Comparison of ENCODE assay signal across 8 mouse cellular contexts in genomic region chr12:83686575-83687350, GRCm38 (mm10). TPM values are rescaled to one million over a fixed set of nuclear protein-coding genes. Genes with fewer than 3 reads are reported as not detected.
DNase-seq lines count a peak whose midpoint lies in the region; ATAC-seq and TF ChIP-seq lines count a peak whose summit lies in the region.

No protein-coding gene starts in this region.

- H3K4me3 ChIP-seq in heart, embryonic 11.5 days (ENCODE audit: low read depth, low read length): no peak overlapping the region
- H3K4me3 ChIP-seq in embryonic facial prominence, embryonic 13.5 days: no peak overlapping the region
- H3K4me3 ChIP-seq in kidney, postnatal 0 days (replicated peaks; ENCODE audit: low read depth, low read length): no peak overlapping the region
- H3K4me3 ChIP-seq in thymus, adult 2 months (ENCODE audit: control insufficient read depth, insufficient read depth, low read length): no peak overlapping the region

- peaks cover 2% of the 10 kb centered on the region; the same call in 1 of the 2 replicates for H3K36me3 ChIP-seq in heart, embryonic 11.5 days (ENCODE audit: control insufficient read depth, insufficient read depth, low read length)
- H3K36me3 ChIP-seq in embryonic facial prominence, embryonic 13.5 days: peaks cover 10% of the 10 kb centered on the region
- H3K36me3 ChIP-seq in kidney, postnatal 0 days (ENCODE audit: insufficient read depth, low read length): peaks cover 10% of the 10 kb centered on the region; the same call in 1 of the 2 replicates
- peaks cover 6% of the 10 kb centered on the region for H3K36me3 ChIP-seq in thymus, adult 2 months (ENCODE audit: control insufficient read depth, insufficient read depth, low read length)

- H3K9me3 ChIP-seq in heart, embryonic 11.5 days (replicated peaks; ENCODE audit: control insufficient read depth, low read length): no peaks in the 10 kb centered on the region
- H3K9me3 ChIP-seq in embryonic facial prominence, embryonic 13.5 days: no peaks in the 10 kb centered on the region
- no peaks in the 10 kb centered on the region for H3K9me3 ChIP-seq in kidney, postnatal 0 days (replicated peaks; ENCODE audit: low read length)

- no peak for ATAC-seq in heart, embryonic 11.5 days (replicated peaks; ENCODE audit: insufficient number of reproducible peaks, low FRiP score, low TSS enrichment)
- ATAC-seq in embryonic facial prominence, embryonic 13.5 days (ENCODE audit: insufficient number of reproducible peaks, insufficient read depth, low FRiP score, low TSS enrichment, low read depth): no peak
- 0 out of 2 replicates have a peak, but pooled peaks have one; percentile 38 for ATAC-seq in kidney, postnatal 0 days (replicated peaks; ENCODE audit: low FRiP score, low read depth)

- no peak overlapping the region for H3K4me2 ChIP-seq in heart, embryonic 11.5 days
- H3K4me2 ChIP-seq in embryonic facial prominence, embryonic 13.5 days: no peak overlapping the region
- no peak overlapping the region for H3K4me2 ChIP-seq in kidney, postnatal 0 days (ENCODE audit: low read length)

- H3K4me1 ChIP-seq in heart, embryonic 11.5 days (ENCODE audit: control insufficient read depth, insufficient read depth, low read length): peaks cover 6% of the 10 kb centered on the region; the same call in 1 of the 2 replicates
- peaks cover 20% of the 10 kb centered on the region for H3K4me1 ChIP-seq in embryonic facial prominence, embryonic 13.5 days
- peaks cover 4% of the 10 kb centered on the region; the same call in 1 of the 2 replicates for H3K4me1 ChIP-seq in kidney, postnatal 0 days (replicated peaks; ENCODE audit: insufficient read depth, low read length)
- H3K4me1 ChIP-seq in thymus, adult 2 months (replicated peaks; ENCODE audit: control insufficient read depth, insufficient read depth, low read length): no peaks in the 10 kb centered on the region

- 0 out of 2 replicates have a peak overlapping the region, but pooled peaks have one; percentile 92 for H3K27ac ChIP-seq in heart, embryonic 11.5 days (ENCODE audit: low read depth, low read length)
- peak overlapping the region; percentile 95 for H3K27ac ChIP-seq in embryonic facial prominence, embryonic 13.5 days
- peak overlapping the region; percentile 95 for H3K27ac ChIP-seq in kidney, postnatal 0 days
- no peak overlapping the region for H3K27ac ChIP-seq in thymus, adult 2 months (ENCODE audit: control insufficient read depth, insufficient read depth, low read length)

- no peaks in the 10 kb centered on the region for H3K27me3 ChIP-seq in heart, embryonic 11.5 days (ENCODE audit: control insufficient read depth, insufficient read depth, low read length)
- no peaks in the 10 kb centered on the region for H3K27me3 ChIP-seq in embryonic facial prominence, embryonic 13.5 days
- no peaks in the 10 kb centered on the region for H3K27me3 ChIP-seq in kidney, postnatal 0 days (ENCODE audit: insufficient read depth, low read length)
- H3K27me3 ChIP-seq in thymus, adult 2 months (ENCODE audit: control insufficient read depth, insufficient read depth, low read length): no peaks in the 10 kb centered on the region

- 88% methylated on average over 9 of the region's 9 CpGs for WGBS in heart, embryonic 11.5 days (ENCODE audit: insufficient replicate concordance)
- 91% methylated on average over 9 of the region's 9 CpGs for WGBS in embryonic facial prominence, embryonic 13.5 days
- 81% methylated on average over 9 of the region's 9 CpGs for WGBS in kidney, postnatal 0 days
- 95% methylated on average over 9 of the region's 9 CpGs for whole genome bisulfite sequencing in thymus, adult 2 months

- TF ChIP-seq CTCF in kidney, postnatal 0 days (IDR thresholded peaks at IDR 0.05; ENCODE audit: low read depth): peak; percentile 19; the same call in 1 of the 2 replicates
- TF ChIP-seq CTCF in thymus, adult 2 months (IDR thresholded peaks at IDR 0.05; ENCODE audit: borderline replicate concordance, control insufficient read depth, extremely low read depth, insufficient read depth, low read length, poor library complexity): no peak

- no peak for TF ChIP-seq POLR2A in thymus, adult 2 months (IDR thresholded peaks at IDR 0.05; ENCODE audit: control insufficient read depth, extremely low read depth, insufficient read depth, low read length, poor library complexity)

- no peak overlapping the region for H3K9ac ChIP-seq in heart, embryonic 11.5 days (ENCODE audit: low read depth, low read length)
- H3K9ac ChIP-seq in embryonic facial prominence, embryonic 13.5 days: no peak overlapping the region
- H3K9ac ChIP-seq in kidney, postnatal 0 days (ENCODE audit: low read depth, low read length): no peak overlapping the region

- DNase-seq in heart, adult 18-20 months: no peak
- peak; percentile 23 for DNase-seq in 416B (ENCODE audit: low read depth)
- DNase-seq in kidney, postnatal 0 days (ENCODE audit: low spot score): peak; percentile 38
- no peak for DNase-seq in embryo, embryonic 9.5 days (ENCODE audit: extremely low spot score)
- DNase-seq in right cerebral cortex, postnatal 14 days: no peak
- no peak for DNase-seq in thymus, adult 2 months

RNA-seq across cellular contexts. Expression of gene Psen1, which starts 1.2 kb away (rescaled TPM):
- polyA plus RNA-seq in heart, embryonic 11.5 days (2014; fragmentation: Nextera tagmentation; extraction: Ambion mirVana): 54.9 and 58.6 TPM in 2 replicates
- 10 to 100 TPM; 29.2 to 35.0 TPM for total RNA-seq in heart, adult 18-20 months (2021)
- polyA plus RNA-seq in embryonic facial prominence, embryonic 13.5 days (2015; fragmentation: Nextera tagmentation; extraction: Ambion mirVana): 58.7 and 67.4 TPM in 2 replicates
- 59.5 and 64.3 TPM in 2 replicates for polyA plus RNA-seq in kidney, postnatal 0 days (2015; fragmentation: Nextera tagmentation; extraction: Ambion mirVana)
- polyA plus RNA-seq in thymus, adult 2 months (2012; rRNA removed): 31.3 and 31.5 TPM in 2 replicates

RNA-seq across cellular contexts. Expression of gene Rbm25, which starts 55.7 kb away (rescaled TPM):
- 167 and 184 TPM in 2 replicates for polyA plus RNA-seq in heart, embryonic 11.5 days (2014; fragmentation: Nextera tagmentation; extraction: Ambion mirVana)
- total RNA-seq in heart, adult 18-20 months (2021): 10 to 100 TPM; 39.9 to 47.7 TPM
- polyA plus RNA-seq in embryonic facial prominence, embryonic 13.5 days (2015; fragmentation: Nextera tagmentation; extraction: Ambion mirVana): 315 and 335 TPM in 2 replicates
- polyA plus RNA-seq in kidney, postnatal 0 days (2015; fragmentation: Nextera tagmentation; extraction: Ambion mirVana): 196 and 199 TPM in 2 replicates
- 45.1 and 49.2 TPM in 2 replicates for polyA plus RNA-seq in thymus, adult 2 months (2012; rRNA removed)

Comparison
In these comparisons a context has a peak if more than half of its experiments do, and no peak if none do; other contexts are left out.
1. DNase-seq: peak in 416B (single experiment) and kidney, postnatal 0 days (single experiment); none in heart, adult 18-20 months (0 of 2), embryo, embryonic 9.5 days (single experiment), right cerebral cortex, postnatal 14 days (single experiment) and thymus, adult 2 months (single experiment).